Mouse (Mus musculus) myocyte (in vitro differentiated cells): ENCODE results near the gene Ppp1r13b. TPM values are rescaled to one million over a fixed set of nuclear protein-coding genes. Genes with fewer than 3 reads are reported as not detected.
A peak's percentile ranks its signal among the peaks of the same experiment; 100 is the strongest.

Source experiments
- H3K27me3 ChIP-seq: one replicate; pipeline ENCODE4 v1.6.1; 2011; ENCODE audit not compliant: control insufficient read depth, insufficient read depth, insufficient read length
- H3K36me3 ChIP-seq: one replicate; pipeline ENCODE4 v1.6.1; 2011; ENCODE audit not compliant: control insufficient read depth, insufficient read depth
- H3K4me2 ChIP-seq: one replicate; pipeline ENCODE4 v1.6.1; 2011; ENCODE audit warnings: low read depth, control low read depth
- H3K4me3 ChIP-seq: one replicate; pipeline ENCODE4 v1.5.1; 2011; ENCODE audit warnings: mild to moderate bottlenecking, control low read depth, moderate library complexity
- H3K79me2 ChIP-seq: one replicate; pipeline ENCODE4 v1.6.1; 2011; ENCODE audit not compliant: control insufficient read depth, insufficient read depth
- H3ac ChIP-seq: one replicate; pipeline ENCODE4 v1.6.1; 2011; ENCODE audit not compliant: control insufficient read depth, insufficient read length
- CEBPB ChIP-seq: IDR thresholded peaks from 2 replicates; pipeline ENCODE4 v1.6.1; 2011; ENCODE audit warnings: mild to moderate bottlenecking, moderate library complexity; ENCODE audit not compliant: poor library complexity, insufficient read depth, severe bottlenecking
- E2F4 ChIP-seq: IDR thresholded peaks from one replicate; pipeline ENCODE4 v1.6.1; 2011; ENCODE audit warnings: mild to moderate bottlenecking, control low read depth, moderate library complexity; ENCODE audit not compliant: insufficient read depth
- MAX ChIP-seq: IDR thresholded peaks from one replicate; pipeline ENCODE4 v1.6.1; 2011; ENCODE audit warnings: low read depth, mild to moderate bottlenecking, control low read depth
- MYOD1 ChIP-seq, 3 experiments: IDR thresholded peaks; one replicate each; pipeline ENCODE4 v1.6.1; 2011; ENCODE audit warnings: control low read depth in 2 of 3, low read depth in 2 of 3, mild to moderate bottlenecking in 2 of 3, moderate library complexity in 1 of 3; ENCODE audit not compliant: insufficient read length in 2 of 3, control insufficient read depth in 1 of 3
- MYOG ChIP-seq, 3 experiments: IDR thresholded peaks; one replicate each; pipeline ENCODE4 v1.6.1; 2011; ENCODE audit warnings: control low read depth in 2 of 3, low read depth in 2 of 3, mild to moderate bottlenecking in 2 of 3; ENCODE audit not compliant: insufficient read length in 2 of 3, control insufficient read depth in 1 of 3, insufficient read depth in 1 of 3
- POLR2A ChIP-seq: IDR thresholded peaks from one replicate; pipeline ENCODE4 v1.6.1; 2011; ENCODE audit warnings: low read depth, mild to moderate bottlenecking, control low read depth, moderate library complexity; ENCODE audit not compliant: insufficient read length
- POLR2AphosphoS2 ChIP-seq: IDR thresholded peaks from one replicate; pipeline ENCODE4 v1.6.1; 2011; ENCODE audit warnings: low read depth, control low read depth; ENCODE audit not compliant: insufficient read length
- REST ChIP-seq: IDR thresholded peaks from one replicate; pipeline ENCODE4 v1.6.1; 2011; ENCODE audit warnings: mild to moderate bottlenecking, control low read depth, moderate library complexity; ENCODE audit not compliant: insufficient read depth, insufficient read length
- SRF ChIP-seq: IDR thresholded peaks from one replicate; pipeline ENCODE4 v1.6.1; 2011; ENCODE audit warnings: low read depth; ENCODE audit not compliant: control insufficient read depth, insufficient read length
- TCF12 ChIP-seq: IDR thresholded peaks from one replicate; pipeline ENCODE4 v1.6.1; 2011; ENCODE audit warnings: mild to moderate bottlenecking, control low read depth; ENCODE audit not compliant: poor library complexity, insufficient read depth, severe bottlenecking
- TCF3 ChIP-seq: IDR thresholded peaks from one replicate; pipeline ENCODE4 v1.6.1; 2011; ENCODE audit warnings: low read depth, control low read depth; ENCODE audit not compliant: insufficient read length
- USF1 ChIP-seq: IDR thresholded peaks from one replicate; pipeline ENCODE4 v1.6.1; 2011; ENCODE audit warnings: low read depth, mild to moderate bottlenecking, control low read depth, moderate library complexity
- polyA plus RNA-seq: library from polyadenylated mRNA; unstranded; fragments of >200 nt; fragmentation: generic; extraction: Trizol; gene quantifications from one replicate; pipeline ENCODE4 v1.2.1, GENCODE M21; 2012; ENCODE audit warnings: missing spikeins

Gene Ppp1r13b
- polyA plus RNA-seq, 1 experiment, result 7.4 TPM

DNA sequence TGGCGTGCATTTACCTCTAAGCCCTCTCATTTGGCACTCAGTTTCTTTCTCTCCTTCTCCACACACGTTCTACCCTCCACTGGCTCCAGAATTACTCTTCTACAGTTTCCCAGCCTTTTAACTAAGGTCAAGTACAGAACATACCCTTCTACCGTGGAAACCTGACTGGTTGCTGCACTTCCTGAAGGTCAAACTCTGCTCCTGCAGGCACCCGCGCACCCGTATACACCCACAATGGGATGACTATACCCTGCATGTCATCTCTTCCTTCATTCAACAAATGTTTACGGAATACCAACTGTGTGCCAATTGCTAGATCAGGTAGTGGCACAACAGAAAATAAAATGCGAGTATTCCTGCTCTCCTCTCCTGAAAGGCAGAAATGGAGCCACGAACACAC lies 9.2 kb downstream of the Ppp1r13b start:
- Histone ChIP-seq H3K4me3 (no peak overlapping the region), H3K27me3 (no peaks in the 10 kb centered on the region), H3K79me2 (no peaks in the 10 kb centered on the region), H3ac (no peak overlapping the region), H3K36me3 (no peaks in the 10 kb centered on the region), H3K4me2 (no peak overlapping the region)
- TF ChIP-seq E2F4, result no peak
- TF ChIP-seq TCF12, result no peak
- no peak for TF ChIP-seq MYOG (IDR thresholded peaks at IDR 0.05; ENCODE audit: control insufficient read depth in 1 of 3, insufficient read depth in 1 of 3, insufficient read length in 2 of 3, low read depth in 2 of 3)
- TF ChIP-seq USF1, result no peak
- TF ChIP-seq POLR2AphosphoS2, result no peak
- TF ChIP-seq MYOD1 (IDR thresholded peaks at IDR 0.05; ENCODE audit: control insufficient read depth in 1 of 3, insufficient read length in 2 of 3, low read depth in 2 of 3), result no peak
- no peak for TF ChIP-seq POLR2A
- TF ChIP-seq TCF3, result no peak
- no peak for TF ChIP-seq MAX
- no peak for TF ChIP-seq CEBPB
- TF ChIP-seq SRF, result no peak

DNA sequence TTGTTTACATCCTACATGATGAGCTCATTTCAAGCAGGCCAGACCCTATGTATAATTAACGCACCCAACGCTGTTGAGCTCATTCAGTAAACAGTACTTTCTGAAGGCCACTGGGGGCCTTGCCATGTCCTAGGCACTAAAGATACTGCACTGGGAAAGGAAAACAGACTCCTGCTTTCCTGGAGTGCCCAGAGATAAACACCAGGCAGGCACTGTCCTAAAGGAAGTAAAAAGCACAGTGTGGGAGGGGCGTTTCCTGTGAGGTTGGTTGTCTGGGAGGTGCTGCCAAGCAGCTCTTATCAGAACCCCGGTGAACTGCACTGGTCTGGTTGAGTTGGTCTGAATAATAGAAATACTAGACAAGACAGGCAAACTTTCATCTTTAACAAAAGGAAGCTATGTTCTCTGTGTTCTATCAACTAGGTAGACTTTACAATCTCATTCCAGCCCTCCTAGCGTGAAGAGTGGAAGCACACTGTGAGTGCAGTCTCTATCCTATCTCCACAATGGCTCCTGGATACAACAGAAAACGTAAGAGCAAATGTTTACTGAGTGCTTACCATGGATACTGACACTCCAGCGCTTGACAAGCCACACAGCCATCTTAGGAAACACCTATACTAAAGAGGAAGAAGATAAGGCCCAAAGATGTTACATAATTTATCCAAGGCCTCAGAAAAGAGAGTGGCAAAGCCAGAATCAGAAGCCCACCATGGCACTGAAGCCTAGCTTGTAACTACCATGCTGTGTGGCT lies 10.8 kb downstream of the Ppp1r13b start:
- H3K36me3 ChIP-seq, result no peaks in the 10 kb centered on the region
- no peaks in the 10 kb centered on the region for H3K79me2 ChIP-seq
- no peak for TF ChIP-seq TCF12
- no peak for TF ChIP-seq MAX
- TF ChIP-seq MYOG (IDR thresholded peaks at IDR 0.05; ENCODE audit: control insufficient read depth in 1 of 3, insufficient read depth in 1 of 3, insufficient read length in 2 of 3, low read depth in 2 of 3), result no peak
- no peak for TF ChIP-seq MYOD1 (IDR thresholded peaks at IDR 0.05; ENCODE audit: control insufficient read depth in 1 of 3, insufficient read length in 2 of 3, low read depth in 2 of 3)
- TF ChIP-seq REST, result no peak
- no peak for TF ChIP-seq TCF3
- no peak for TF ChIP-seq POLR2A
- no peak for TF ChIP-seq USF1
- no peak for TF ChIP-seq SRF
- TF ChIP-seq E2F4, result no peak
- no peak for TF ChIP-seq CEBPB
- no peak for TF ChIP-seq POLR2AphosphoS2
- H3ac ChIP-seq, result no peak overlapping the region
- H3K27me3 ChIP-seq, result no peaks in the 10 kb centered on the region
- no peak overlapping the region for H3K4me2 ChIP-seq
- no peak overlapping the region for H3K4me3 ChIP-seq

DNA sequence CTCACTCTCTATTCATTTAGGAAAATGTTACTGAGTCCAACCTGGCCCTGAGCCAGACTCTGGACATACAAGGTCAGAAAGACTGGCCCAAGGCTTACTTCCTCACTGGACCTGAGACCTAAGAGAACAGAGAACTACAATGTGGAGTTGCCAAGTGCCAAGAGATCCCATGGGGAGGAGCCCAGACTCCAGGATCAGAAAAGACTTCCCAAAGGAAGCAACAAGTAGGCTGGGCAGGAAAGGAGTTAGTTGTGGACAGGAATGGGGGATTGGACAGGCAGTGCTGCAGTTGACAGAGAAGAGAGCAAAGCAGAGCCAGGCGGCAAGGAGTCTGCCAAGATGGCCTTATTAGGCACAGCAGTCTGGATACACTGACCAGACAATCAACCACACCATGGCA lies 13.8 kb downstream of the Ppp1r13b start:
- peak; percentile 94 for TF ChIP-seq SRF
- TF ChIP-seq TCF3, result no peak
- no peak for TF ChIP-seq TCF12
- Histone ChIP-seq H3K79me2 (no peaks in the 10 kb centered on the region), H3K4me2 (no peak overlapping the region), H3K4me3 (no peak overlapping the region), H3K27me3 (no peaks in the 10 kb centered on the region), H3ac (no peak overlapping the region), H3K36me3 (no peaks in the 10 kb centered on the region)

DNA sequence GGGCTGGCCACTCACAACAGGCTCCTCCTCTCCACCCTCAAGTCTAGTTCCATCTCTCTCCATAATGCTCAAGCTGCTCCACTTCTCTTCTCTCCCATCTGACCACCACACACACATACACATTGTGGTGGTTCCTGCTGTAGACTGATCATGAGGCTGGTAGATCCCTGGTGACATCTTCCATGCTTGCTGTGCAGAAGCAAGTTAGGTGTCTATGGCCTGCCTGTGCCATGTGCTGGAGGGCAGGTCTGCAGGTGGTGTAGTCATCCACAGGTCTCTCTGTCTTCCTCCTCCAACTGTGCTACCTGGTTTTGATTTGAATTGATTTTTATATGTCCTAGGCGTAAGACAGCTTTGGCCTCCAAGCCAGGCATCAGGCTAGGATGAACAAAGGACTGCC lies 14.9 kb downstream of the Ppp1r13b start:
- Histone ChIP-seq H3K4me3 (no peak overlapping the region), H3K27me3 (no peaks in the 10 kb centered on the region), H3K79me2 (no peaks in the 10 kb centered on the region), H3K36me3 (no peaks in the 10 kb centered on the region), H3K4me2 (no peak overlapping the region), H3ac (no peak overlapping the region)
- TF ChIP-seq E2F4 (no peak), TCF3 (no peak), MYOD1 (IDR thresholded peaks at IDR 0.05; ENCODE audit: control insufficient read depth in 1 of 3, insufficient read length in 2 of 3, low read depth in 2 of 3) (no peak), POLR2A (no peak), MYOG (IDR thresholded peaks at IDR 0.05; ENCODE audit: control insufficient read depth in 1 of 3, insufficient read depth in 1 of 3, insufficient read length in 2 of 3, low read depth in 2 of 3) (no peak), MAX (no peak), TCF12 (no peak), POLR2AphosphoS2 (no peak)

DNA sequence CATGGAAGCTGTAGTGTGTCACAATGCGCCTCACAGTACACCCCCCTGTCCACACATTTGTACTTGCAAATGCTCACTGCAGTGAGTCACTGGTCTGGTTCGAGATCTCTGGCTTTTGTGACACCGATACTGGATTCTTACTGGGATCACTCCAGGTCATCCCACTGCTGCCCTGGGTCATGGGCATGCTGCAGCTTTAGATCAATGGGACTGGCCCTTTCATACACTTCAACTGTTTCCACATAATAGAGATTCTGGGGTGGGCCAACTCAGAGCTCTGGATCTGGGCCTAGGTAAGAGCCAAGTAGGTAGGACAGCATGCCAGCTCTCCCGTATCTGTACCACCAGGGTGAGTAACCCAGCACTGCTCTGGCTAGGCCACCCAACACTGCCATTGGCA lies 16.1 kb downstream of the Ppp1r13b start:
- no peak for TF ChIP-seq MAX
- no peak for TF ChIP-seq E2F4
- no peak for TF ChIP-seq SRF
- TF ChIP-seq USF1, result no peak

More for the DNA sequence above, 16.1 kb downstream of the Ppp1r13b start:
- Histone ChIP-seq H3K79me2 (no peaks in the 10 kb centered on the region), H3K4me2 (no peak overlapping the region), H3K4me3 (no peak overlapping the region), H3K27me3 (no peaks in the 10 kb centered on the region), H3K36me3 (no peaks in the 10 kb centered on the region), H3ac (no peak overlapping the region)
